Mouse (Mus musculus) layer of hippocampus, postnatal 14 days (tissue): ENCODE measurements around the gene Ube2t. TPM values are rescaled to one million over a fixed set of nuclear protein-coding genes. Genes with fewer than 3 reads are reported as not detected.

Source experiments
- DNase-seq, 2 experiments: peaks; one replicate each; pipeline ENCODE4 v3.0.0; 2021 to 2022; ENCODE audit warnings: low spot score in 2 of 2, mixed read lengths in 1 of 2
- long read RNA-seq, 2 experiments: library from polyadenylated mRNA; stranded (forward); transcript quantifications; one replicate each; pipeline ENCODE4 v2.0.0; 2021
- total RNA-seq, 2 experiments: library from RNA; stranded (reverse); gene quantifications; 2 replicates each; pipeline ENCODE4 v1.2.3; 2021

Gene Ube2t
- total RNA-seq = 1 to 10 TPM; 2.1 to 2.4 TPM
- long read RNA-seq, experiment 1, partial matches to known transcripts = 0 of 2 reads
- long read RNA-seq, experiment 1, other reads (novel, unspliced or antisense) = 1 of 2 reads
- long read RNA-seq, experiment 2, partial matches to known transcripts = 1 of 3 reads
- long read RNA-seq, experiment 2, other reads (novel, unspliced or antisense) = 0 of 3 reads

- peak; percentile 89 to 96 for DNase-seq
Observed at GRCm38 (mm10) chr1:134962053-134962803, at the start of gene Ube2t. Gene Ube2t, plus strand, starts transcription at chr1:134962565.

GRCm38 (mm10) chr1:134913535-134913934 lies 48.8 kb upstream of the Ube2t start:
- DNase-seq = peak in 1 of 2 experiments; percentile 53

GRCm38 (mm10) chr1:134915421-134915820 lies 46.9 kb upstream of the Ube2t start:
- DNase-seq = no peak

- DNase-seq = no peak
Observed at GRCm38 (mm10) chr1:134919010-134919409, 43.4 kb upstream of the Ube2t start.

- DNase-seq = no peak
Observed at GRCm38 (mm10) chr1:134932431-134932830, 29.9 kb upstream of the Ube2t start.

GRCm38 (mm10) chr1:134936335-134936734 lies 26.0 kb upstream of the Ube2t start:
- DNase-seq = no peak

GRCm38 (mm10) chr1:134938233-134938632 lies 24.1 kb upstream of the Ube2t start:
- no peak for DNase-seq

GRCm38 (mm10) chr1:134940863-134941262 lies 21.5 kb upstream of the Ube2t start:
- DNase-seq = no peak

GRCm38 (mm10) chr1:134942898-134943297 lies 19.5 kb upstream of the Ube2t start:
- no peak for DNase-seq

GRCm38 (mm10) chr1:134947590-134947989 lies 14.8 kb upstream of the Ube2t start:
- DNase-seq = no peak

GRCm38 (mm10) chr1:134949946-134950345 lies 12.4 kb upstream of the Ube2t start:
- no peak for DNase-seq

- DNase-seq = no peak
Observed at GRCm38 (mm10) chr1:134955050-134955636, 7.2 kb upstream of the Ube2t start.

- peak; percentile 95 to 98 for DNase-seq
Observed at GRCm38 (mm10) chr1:134955637-134956176, 6.7 kb upstream of the Ube2t start, which contains the start of gene Ppp1r12b. Gene Ppp1r12b, minus strand, starts transcription at chr1:134955942.

- DNase-seq = no peak
Observed at GRCm38 (mm10) chr1:134960634-134961033, 1.7 kb upstream of the Ube2t start.

GRCm38 (mm10) chr1:134962821-134963220 lies 456 bp downstream of the Ube2t start:
- DNase-seq = no peak

GRCm38 (mm10) chr1:134965430-134965829 lies 3.1 kb downstream of the Ube2t start:
- DNase-seq = no peak

GRCm38 (mm10) chr1:134972920-134973319 lies 10.6 kb downstream of the Ube2t start:
- DNase-seq = no peak

GRCm38 (mm10) chr1:134987173-134987961 lies 25.0 kb downstream of the Ube2t start:
- peak in 1 of 2 experiments; percentile 37 for DNase-seq

GRCm38 (mm10) chr1:134987962-134988341 lies 25.6 kb downstream of the Ube2t start:
- DNase-seq = no peak

- peak; percentile 79 to 90 for DNase-seq
Observed at GRCm38 (mm10) chr1:134989372-134989771, 27.0 kb downstream of the Ube2t start.

GRCm38 (mm10) chr1:134992046-134992645 lies 29.8 kb downstream of the Ube2t start:
- DNase-seq = no peak
